Mouse (Mus musculus): ENCODE data around the gene Gm28047.

The Gm28047 gene

GRCm38 (mm10) chr15:102620765-102621164, 4.1 kb downstream of the Gm28047 start:
- DNase-seq (ENCODE audit: low read depth, low spot score) = no peak

- peak; percentile 76 for DNase-seq (ENCODE audit: low read depth, low spot score)
Observed at GRCm38 (mm10) chr15:102619486-102619885, 5.4 kb downstream of the Gm28047 start.

GRCm38 (mm10) chr15:102617654-102618053, 7.2 kb downstream of the Gm28047 start:
- no peak for DNase-seq (ENCODE audit: low read depth, low spot score)

GRCm38 (mm10) chr15:102616174-102616573, 8.7 kb downstream of the Gm28047 start:
- no peak for DNase-seq (ENCODE audit: low read depth, low spot score)

DNA sequence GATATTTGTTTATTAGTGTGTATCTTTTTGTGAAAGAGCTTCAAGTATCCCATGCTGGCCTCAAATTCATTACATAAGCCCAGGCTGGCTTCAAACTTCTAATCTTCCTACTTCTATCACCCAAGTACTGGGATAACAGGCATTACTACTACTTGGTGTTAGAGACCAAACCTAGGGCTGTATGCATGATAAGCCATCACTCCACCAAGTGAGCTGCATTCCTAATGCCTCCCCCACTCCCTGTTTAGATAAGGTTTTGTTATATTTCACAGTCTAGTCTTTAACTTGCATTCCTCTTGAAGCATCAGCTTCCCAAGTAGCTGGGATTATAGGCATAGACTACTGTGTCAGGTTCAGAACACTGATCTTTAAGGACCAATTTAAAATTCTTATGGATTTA, 10.6 kb downstream of the Gm28047 start:
- no peak for DNase-seq (ENCODE audit: low read depth, low spot score)

- DNase-seq (ENCODE audit: low read depth, low spot score) = peak; percentile 40
Observed at GRCm38 (mm10) chr15:102612966-102613365, 11.9 kb downstream of the Gm28047 start.

DNA sequence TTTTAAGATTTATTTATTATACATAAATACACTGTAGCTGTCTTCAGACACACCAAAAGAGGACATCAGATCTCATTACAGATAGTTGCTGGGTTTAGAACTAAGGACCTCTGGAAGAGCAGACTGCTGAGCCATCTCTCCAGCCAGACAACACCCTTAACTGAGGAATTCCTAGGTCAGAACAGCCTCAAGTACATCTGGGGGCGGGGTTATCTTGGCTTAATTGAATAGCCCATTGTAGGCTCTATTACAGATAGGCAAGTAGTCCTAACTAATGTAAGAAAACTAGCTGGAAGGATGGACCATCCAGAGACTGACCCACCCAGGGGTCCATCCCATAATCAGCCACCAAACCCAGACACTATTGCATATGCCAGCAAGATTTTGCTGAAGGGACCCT, 16.3 kb downstream of the Gm28047 start:
- peak; percentile 46 for DNase-seq (ENCODE audit: low read depth, low spot score)

GRCm38 (mm10) chr15:102593996-102594656, 30.7 kb downstream of the Gm28047 start:
- DNase-seq (ENCODE audit: low read depth, low spot score) = no peak

- no peak for DNase-seq (ENCODE audit: low read depth, low spot score)
Observed at GRCm38 (mm10) chr15:102592674-102593073, 32.2 kb downstream of the Gm28047 start.

DNA sequence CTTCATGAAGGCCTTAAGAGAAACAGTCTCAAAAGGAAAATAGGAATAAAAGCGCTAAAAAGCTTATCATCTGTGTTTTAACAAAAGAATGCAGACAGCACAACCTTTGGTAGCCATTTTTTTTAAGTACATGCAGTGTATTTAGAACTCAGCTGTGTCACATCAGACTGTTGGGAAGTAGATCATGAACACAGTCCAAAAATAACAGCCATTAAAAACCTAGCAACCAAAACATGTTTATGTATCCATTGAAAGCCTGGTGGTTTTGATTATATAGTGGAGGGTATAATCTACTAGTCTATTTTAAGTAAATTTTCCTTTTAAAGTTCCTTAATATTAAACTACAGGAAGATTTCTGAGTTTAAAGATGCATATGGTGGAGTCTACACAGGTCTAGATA, 34.3 kb downstream of the Gm28047 start:
- DNase-seq (ENCODE audit: low read depth, low spot score) = no peak

GRCm38 (mm10) chr15:102589826-102590225, 35.0 kb downstream of the Gm28047 start:
- DNase-seq (ENCODE audit: low read depth, low spot score) = peak; percentile 32

DNA sequence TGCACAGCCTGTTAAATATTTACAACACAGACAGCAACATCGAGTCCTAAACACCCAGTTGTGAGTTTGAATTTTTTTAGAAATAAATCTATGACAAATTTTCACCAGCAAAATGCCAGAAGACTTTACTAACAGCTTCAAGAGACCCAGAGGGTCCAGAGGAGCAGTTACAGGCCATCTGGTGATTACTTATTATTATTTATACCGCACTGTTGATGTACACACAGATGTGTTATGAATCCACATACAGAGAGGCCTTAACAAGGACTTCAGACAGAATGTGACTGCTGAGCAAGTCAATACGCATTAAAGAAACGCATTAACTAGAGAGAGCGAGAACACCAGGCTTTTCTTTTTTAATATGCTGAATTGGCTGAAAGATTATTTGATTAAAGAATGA, 39.4 kb downstream of the Gm28047 start:
- DNase-seq (ENCODE audit: low read depth, low spot score) = no peak

DNA sequence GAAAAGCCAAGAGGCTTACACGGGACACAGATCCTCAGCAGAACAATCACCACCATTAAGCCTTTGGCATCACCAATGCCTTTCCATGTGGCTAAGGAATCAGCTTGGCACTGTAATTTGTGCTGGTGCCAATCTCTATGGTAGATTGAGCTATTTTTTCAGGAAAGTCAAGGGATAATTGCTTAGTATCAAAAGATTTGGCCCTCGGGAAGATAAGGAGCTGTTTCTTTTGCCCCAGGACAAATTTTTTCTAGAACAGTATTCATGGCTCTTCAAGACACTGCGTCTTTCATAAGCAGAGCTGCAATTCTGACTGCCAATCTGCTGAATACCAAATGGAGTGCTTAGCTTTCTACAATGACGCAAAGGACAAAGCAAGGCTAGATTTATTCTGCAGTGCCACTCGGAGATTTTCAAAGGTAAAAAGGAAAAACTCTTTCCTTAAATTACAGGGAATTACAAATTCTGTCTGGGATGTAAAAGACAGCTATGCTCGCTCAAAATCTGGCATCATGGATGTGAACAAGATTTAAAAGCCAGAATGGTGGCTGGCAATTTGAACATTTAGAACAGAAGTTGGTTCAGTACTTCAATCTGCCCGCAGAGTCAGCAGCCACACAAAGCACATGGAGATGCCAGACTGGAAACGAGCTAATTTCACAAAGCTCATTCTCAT, 41.0 kb downstream of the Gm28047 start:
- no peak for DNase-seq (ENCODE audit: low read depth, low spot score)

DNA sequence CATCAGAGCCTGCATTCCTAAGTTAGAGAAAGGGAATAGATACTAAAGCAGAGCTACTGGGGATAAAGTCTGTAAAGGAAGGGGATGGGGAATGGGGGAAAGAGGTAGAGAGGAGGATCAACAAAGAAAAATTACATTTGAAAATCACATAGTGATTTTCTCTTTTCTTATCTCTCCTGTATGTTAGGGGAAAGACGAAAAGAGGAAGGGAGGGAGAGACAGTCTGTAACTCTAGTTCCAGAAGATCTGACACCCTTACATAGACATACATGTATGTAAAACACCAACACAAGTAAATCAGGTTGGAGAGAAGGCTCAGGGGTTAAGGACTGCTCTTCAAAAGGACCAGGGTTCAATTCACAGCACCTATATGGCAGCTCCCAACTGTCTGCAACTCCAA, 43.7 kb downstream of the Gm28047 start:
- DNase-seq (ENCODE audit: low read depth, low spot score) = no peak

GRCm38 (mm10) chr15:102578351-102578750, 46.5 kb downstream of the Gm28047 start:
- DNase-seq (ENCODE audit: low read depth, low spot score) = no peak

DNA sequence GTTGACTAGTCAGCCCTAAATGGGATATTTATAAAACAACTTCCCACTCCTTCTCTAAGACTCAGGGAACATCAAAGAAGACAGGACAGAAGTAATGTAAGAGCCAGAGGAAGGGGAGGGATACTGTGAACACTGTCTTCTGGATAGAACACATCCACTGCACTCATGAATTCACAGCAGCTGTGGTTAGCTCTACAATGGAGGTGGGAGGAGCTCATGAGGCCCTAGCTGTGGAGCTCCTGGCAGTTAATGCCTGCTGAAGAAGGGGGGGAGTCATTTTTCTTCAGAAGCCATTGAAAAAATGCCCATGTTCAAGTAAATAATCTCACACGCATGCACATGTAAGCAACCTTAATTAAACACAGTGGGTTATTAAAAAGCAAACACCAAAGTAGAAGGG, 47.9 kb downstream of the Gm28047 start:
- DNase-seq (ENCODE audit: low read depth, low spot score) = no peak

DNA sequence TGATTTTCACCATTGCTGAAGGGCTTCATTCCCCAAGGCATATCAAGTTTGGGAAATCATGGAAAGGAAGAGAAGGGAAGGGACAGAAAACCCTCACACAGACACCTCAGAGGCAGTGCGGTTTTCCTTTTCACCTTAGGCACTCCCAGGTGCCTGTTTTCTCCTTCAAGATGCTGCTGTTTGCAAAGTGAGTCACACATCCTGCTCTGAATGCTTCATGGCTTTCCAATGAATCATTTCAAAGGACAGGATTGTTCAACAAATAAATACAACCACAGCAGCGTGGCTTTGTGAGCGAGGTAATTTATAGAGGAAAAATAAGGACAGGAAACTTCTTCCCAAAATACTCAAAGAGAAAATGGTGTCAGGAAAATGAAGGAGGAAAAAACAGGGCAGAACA, 52.8 kb downstream of the Gm28047 start:
- no peak for DNase-seq (ENCODE audit: low read depth, low spot score)

GRCm38 (mm10) chr15:102567849-102568248, 57.0 kb downstream of the Gm28047 start:
- no peak for DNase-seq (ENCODE audit: low read depth, low spot score)

DNA sequence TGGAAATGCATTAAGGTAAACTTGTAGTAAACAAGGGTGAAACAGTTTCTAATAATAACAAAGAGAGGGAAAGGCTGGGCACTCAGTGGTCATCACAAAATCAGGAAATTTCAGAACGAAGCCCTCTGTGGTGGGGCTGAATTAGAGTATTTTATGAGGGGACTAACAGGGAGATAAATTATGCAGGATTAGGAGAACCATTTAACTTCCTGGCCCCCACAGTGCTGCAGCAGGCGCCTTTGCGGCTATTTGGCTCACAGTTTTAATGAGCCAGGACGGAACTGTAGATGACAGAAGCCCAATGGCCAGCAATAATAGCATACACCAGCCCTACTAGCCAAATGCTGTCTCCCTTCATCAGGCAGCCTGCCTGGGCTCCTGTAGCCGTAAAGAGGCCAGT, 61.2 kb downstream of the Gm28047 start:
- DNase-seq (ENCODE audit: low read depth, low spot score) = no peak

DNA sequence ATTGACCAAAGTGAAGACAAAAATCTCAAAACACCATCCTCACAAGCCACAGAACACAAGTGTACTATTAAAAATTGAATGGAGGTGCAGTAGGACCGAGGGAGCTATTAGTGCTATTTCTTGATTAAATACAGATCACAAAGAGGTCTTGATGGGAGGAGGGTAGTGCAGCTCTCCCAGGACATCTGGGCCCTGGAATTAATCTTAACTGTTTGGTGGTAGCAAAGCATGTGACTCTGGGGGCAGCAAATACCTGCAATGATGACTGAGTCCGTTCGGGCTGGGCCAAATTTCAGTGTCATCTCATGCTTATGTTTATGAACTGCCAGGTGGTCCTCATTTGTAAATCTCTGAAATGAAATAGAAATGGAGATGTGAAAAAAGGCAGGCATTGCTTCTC, 61.8 kb downstream of the Gm28047 start:
- no peak for DNase-seq (ENCODE audit: low read depth, low spot score)

GRCm38 (mm10) chr15:102562491-102562890, 62.4 kb downstream of the Gm28047 start:
- DNase-seq (ENCODE audit: low read depth, low spot score) = no peak

GRCm38 (mm10) chr15:102557580-102557979, 67.3 kb downstream of the Gm28047 start:
- no peak for DNase-seq (ENCODE audit: low read depth, low spot score)

GRCm38 (mm10) chr15:102555581-102555980, 69.3 kb downstream of the Gm28047 start:
- DNase-seq (ENCODE audit: low read depth, low spot score) = no peak

Measured in ES-CJ7 (cell line).